Mouse (Mus musculus) skeletal muscle tissue, adult 2 months (tissue): ENCODE data around the gene Map7d1.
"Not testable (repeated sequence)": the region's sequence is repeated elsewhere in the genome, so short reads cannot be mapped to it uniquely, and the experiment has no call there.

ENCODE experiments used
- DNase-seq: peaks from one replicate; pipeline ENCODE4 v3.0.0-alpha.2; 2012; ENCODE audit warnings: low read depth, low spot score

The Map7d1 gene

GRCm38 (mm10) chr4:126241956-126242355 is 14.2 kb downstream of the Map7d1 start:
- no peak for DNase-seq

GRCm38 (mm10) chr4:126239862-126240475 is 16.2 kb downstream of the Map7d1 start:
- DNase-seq, result no peak

GRCm38 (mm10) chr4:126237721-126238242 is 18.4 kb downstream of the Map7d1 start:
- DNase-seq, result peak; percentile 95

GRCm38 (mm10) chr4:126236467-126237280 is 19.5 kb downstream of the Map7d1 start:
- DNase-seq, result no peak

GRCm38 (mm10) chr4:126235191-126235590 is 21.0 kb downstream of the Map7d1 start:
- DNase-seq, result no peak

GRCm38 (mm10) chr4:126234496-126235175 is 21.5 kb downstream of the Map7d1 start:
- DNase-seq, result no peak

- no peak for DNase-seq
Measured at GRCm38 (mm10) chr4:126233676-126234308, 22.4 kb downstream of the Map7d1 start.

- no peak for DNase-seq
Measured at GRCm38 (mm10) chr4:126229900-126230299, 26.2 kb downstream of the Map7d1 start.

- no peak for DNase-seq
Measured at GRCm38 (mm10) chr4:126228144-126228543, 28.0 kb downstream of the Map7d1 start.

- peak; percentile 86 for DNase-seq
Measured at GRCm38 (mm10) chr4:126227077-126227761, 28.9 kb downstream of the Map7d1 start.

GRCm38 (mm10) chr4:126226640-126227039 is 29.5 kb downstream of the Map7d1 start:
- DNase-seq, result no peak

GRCm38 (mm10) chr4:126222631-126223030 is 33.5 kb downstream of the Map7d1 start:
- no peak for DNase-seq

- DNase-seq, result no peak
Measured at GRCm38 (mm10) chr4:126220045-126220444, 36.1 kb downstream of the Map7d1 start.

- not testable (repeated sequence) for DNase-seq
Measured at GRCm38 (mm10) chr4:126219540-126219939, 36.6 kb downstream of the Map7d1 start.

- peak; percentile 75 for DNase-seq
Measured at GRCm38 (mm10) chr4:126217771-126218170, 38.4 kb downstream of the Map7d1 start.

GRCm38 (mm10) chr4:126207081-126207480 is 49.1 kb downstream of the Map7d1 start:
- no peak for DNase-seq

GRCm38 (mm10) chr4:126205386-126205785 is 50.8 kb downstream of the Map7d1 start:
- DNase-seq, result no peak

- DNase-seq, result no peak
Measured at GRCm38 (mm10) chr4:126204661-126205230, 51.4 kb downstream of the Map7d1 start.

- DNase-seq, result no peak
Measured at GRCm38 (mm10) chr4:126204016-126204415, 52.1 kb downstream of the Map7d1 start.

GRCm38 (mm10) chr4:126203336-126203895 is 52.7 kb downstream of the Map7d1 start:
- no peak for DNase-seq
